Mouse (Mus musculus) kidney, postnatal 14 days (tissue): ENCODE measurements at regions not wholly inside any gene's neighbourhood (a gene's known extent, or its start where the extent isn't known, plus 50 kb on each side); places are given as distances from the start of the nearest gene placed in this dataset.

Experiments
- DNase-seq: peaks from one replicate; pipeline ENCODE4 v3.0.0; 2022; ENCODE audit warnings: mixed read lengths

- peak; percentile 37 for DNase-seq
These were observed 119.3 kb upstream of the Osr1 start for GRCm38 (mm10) chr12:9450620-9451019.

- peak; percentile 24 for DNase-seq
These were observed 109.7 kb upstream of the Osr1 start for GRCm38 (mm10) chr12:9460193-9460592.

DNA sequence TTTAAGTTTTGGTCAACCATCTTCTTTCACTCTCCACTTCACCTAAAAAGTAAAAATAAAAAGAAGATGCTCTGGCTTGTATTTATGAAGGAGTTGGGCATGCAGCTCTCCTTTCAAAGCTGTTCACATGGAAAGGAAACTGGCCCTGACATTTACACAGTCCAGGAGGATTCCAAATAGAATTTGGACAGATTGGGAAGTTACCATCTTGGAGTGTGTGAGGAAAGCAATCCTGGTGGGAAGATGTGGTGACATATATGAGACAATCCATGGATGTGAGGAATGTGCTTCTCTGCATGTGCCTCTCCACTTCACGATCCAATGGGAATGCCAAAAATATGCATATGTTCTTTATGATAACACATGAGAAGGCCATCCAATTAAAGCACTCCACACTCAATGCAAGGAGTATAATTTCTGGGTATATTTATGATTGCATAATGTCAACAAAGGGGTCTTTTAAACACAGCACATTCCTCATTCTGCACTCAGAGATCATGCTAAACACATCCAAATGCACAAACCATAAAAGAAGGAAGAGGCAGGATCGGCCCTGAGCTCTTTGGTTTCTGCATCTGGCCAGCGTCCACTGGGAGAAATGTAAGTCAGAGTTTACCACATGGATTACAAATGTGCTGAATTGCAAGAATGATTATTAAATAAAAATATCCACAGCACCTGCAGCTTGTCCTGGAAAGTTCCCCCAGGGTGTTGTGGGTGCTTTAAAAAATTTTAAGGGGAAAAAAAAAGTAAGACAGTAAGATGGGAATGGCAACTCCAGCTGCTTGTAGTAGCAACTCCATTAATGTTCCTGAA, 100.1 kb upstream of the Osr1 start:
- no peak for DNase-seq

- peak; percentile 3 for DNase-seq
These were observed 94.1 kb upstream of the Osr1 start for GRCm38 (mm10) chr12:9475836-9476235.

- DNase-seq = peak; percentile 35
These were observed 91.7 kb upstream of the Osr1 start for GRCm38 (mm10) chr12:9478201-9478600.

GRCm38 (mm10) chr12:9487674-9488413, 82.1 kb upstream of the Osr1 start:
- DNase-seq = no peak

DNA sequence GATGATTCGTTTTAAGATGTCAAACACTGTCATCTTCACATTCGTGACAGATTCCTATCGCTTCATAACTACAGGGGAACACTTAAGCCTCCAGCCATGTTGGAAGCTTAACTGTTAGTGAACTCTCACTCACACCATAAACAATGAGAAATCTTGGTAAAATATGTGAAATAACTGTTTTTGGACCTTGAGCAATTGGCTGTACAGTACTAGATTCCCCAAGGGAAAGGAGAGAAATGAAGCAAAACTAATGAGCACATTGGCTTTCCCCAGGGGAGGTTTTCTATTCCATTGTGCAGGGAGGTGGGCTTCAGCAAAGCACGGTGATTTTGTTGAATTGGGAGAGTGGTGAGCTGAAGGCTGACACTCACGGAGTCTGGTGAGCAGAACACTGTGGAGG, 56.0 kb upstream of the Osr1 start:
- no peak for DNase-seq

DNA sequence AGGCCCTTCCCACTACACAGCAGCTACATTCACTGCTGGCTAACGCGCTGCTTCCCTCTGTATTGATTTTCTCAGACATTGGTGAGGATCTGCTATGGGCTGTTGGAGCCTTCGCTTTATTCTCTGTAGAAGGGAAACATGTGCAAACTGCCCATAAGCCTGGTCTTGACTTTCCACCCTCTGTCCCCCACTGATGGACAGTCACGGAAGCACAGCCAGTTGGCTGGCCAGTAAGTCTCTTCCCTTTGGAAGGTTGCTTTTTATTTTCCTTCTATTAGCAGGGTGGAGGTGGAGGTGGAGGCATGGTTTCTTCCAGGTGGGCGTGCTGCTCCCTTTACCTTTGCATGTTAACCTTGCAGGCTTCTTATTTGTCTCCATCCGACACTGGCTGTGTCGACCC, 51.1 kb upstream of the Osr1 start:
- no peak for DNase-seq

DNA sequence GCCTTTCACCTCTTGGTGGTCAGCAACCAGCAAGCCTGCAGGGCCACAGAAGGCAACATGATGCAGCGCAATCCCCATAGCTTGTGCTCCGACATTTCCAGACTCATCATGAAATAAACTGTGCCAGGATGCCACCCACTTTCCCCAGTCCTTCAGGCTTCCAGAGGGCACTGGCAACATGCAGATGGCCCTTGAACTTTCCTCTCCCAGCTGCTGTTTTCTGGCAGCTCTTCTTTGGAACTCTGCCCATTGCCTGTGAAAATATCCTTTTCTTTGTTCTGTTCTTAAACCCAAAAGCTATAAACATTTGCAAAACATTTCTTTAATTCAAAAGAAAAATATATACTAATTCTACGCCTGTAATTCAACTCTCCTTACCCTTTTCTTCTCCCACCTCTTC, 50.6 kb upstream of the Osr1 start:
- DNase-seq = peak; percentile 23
